Mouse (Mus musculus): ENCODE data around the gene BC025446. TPM values are rescaled to one million over a fixed set of nuclear protein-coding genes. Genes with fewer than 3 reads are reported as not detected.

BC025446 gene
- polyA plus RNA-seq, 1 experiment from 2014 or later = not detected

DNA sequence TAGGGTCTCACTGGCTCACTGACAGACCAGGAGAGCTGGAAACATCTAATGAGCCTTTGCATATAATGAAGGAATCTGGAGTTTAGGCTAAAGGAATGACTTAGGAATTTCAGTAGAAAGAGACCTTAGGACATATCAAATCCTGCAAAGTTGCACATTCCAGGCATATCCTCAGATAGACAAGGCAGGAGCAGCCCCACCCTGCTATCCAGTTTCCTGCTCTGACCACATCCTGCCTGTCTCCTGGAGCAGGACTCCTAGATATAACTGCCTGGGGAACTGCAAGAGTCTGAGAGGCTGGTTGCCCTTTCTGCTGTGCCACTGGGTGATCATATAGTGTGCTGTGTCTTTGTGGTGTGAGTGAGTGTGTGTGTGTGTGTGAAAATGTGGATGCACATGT, 54.0 kb downstream of the BC025446 start:
- DNase-seq (ENCODE audit: low spot score) (no peak), ATAC-seq (replicated peaks; ENCODE audit: insufficient number of reproducible peaks, low FRiP score, low TSS enrichment, low read depth) (no peak)
- no peaks in the 10 kb centered on the region for H3K4me1 ChIP-seq (ENCODE audit: control insufficient read depth, insufficient read depth, low read length)
- H3K4me2 ChIP-seq (ENCODE audit: low read depth, low read length) = no peak overlapping the region
- no peak overlapping the region for H3K27ac ChIP-seq (replicated peaks; ENCODE audit: low read depth, low read length)
- H3K27me3 ChIP-seq (ENCODE audit: control insufficient read depth, insufficient read depth, low read length) = no peaks in the 10 kb centered on the region
- H3K36me3 ChIP-seq (replicated peaks; ENCODE audit: control insufficient read depth, insufficient read depth, low read depth, low read length) = no peaks in the 10 kb centered on the region
- no peaks in the 10 kb centered on the region for H3K9me3 ChIP-seq (replicated peaks; ENCODE audit: control insufficient read depth, low read length)
- H3K9ac ChIP-seq (replicated peaks; ENCODE audit: low read length) = no peak overlapping the region
- no peak overlapping the region for H3K4me3 ChIP-seq (ENCODE audit: low read depth, low read length)

DNA sequence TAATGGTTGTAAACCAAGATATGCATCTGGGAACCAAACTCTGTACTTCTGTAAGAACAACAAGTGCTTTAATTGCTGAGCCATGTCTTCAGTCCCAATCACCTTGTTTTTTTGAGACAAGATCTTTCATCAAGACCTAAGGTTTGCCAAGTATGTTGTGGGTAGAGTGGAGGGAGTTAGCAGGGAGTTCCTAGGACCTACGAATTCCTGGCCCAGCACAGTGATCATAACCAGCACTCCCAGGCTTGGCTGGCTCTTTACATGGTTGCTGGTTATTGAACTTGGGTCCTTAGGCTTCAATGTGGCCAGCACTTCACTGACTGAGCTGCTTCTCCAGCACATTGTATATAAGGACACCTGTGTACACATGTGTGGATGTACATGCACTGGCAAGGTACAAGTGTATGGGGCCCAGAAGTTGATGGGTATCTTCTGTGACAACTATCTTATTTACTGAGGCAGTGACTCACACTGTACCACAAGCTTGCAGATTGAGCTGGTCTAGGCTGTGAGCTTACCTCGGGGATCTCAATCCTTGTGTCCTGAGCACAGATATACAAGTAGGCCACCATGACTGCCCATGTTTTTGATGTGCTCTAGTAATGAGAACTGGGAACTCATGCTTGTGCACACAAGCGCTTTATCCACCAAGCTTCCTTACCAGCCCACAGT, 54.7 kb downstream of the BC025446 start:
- Histone ChIP-seq H3K36me3 (replicated peaks; ENCODE audit: control insufficient read depth, insufficient read depth, low read depth, low read length) (no peaks in the 10 kb centered on the region), H3K27me3 (ENCODE audit: control insufficient read depth, insufficient read depth, low read length) (no peaks in the 10 kb centered on the region), H3K9me3 (replicated peaks; ENCODE audit: control insufficient read depth, low read length) (no peaks in the 10 kb centered on the region; the same call in 1 of the 2 replicates), H3K27ac (replicated peaks; ENCODE audit: low read depth, low read length) (no peak overlapping the region), H3K9ac (replicated peaks; ENCODE audit: low read length) (no peak overlapping the region), H3K4me2 (ENCODE audit: low read depth, low read length) (no peak overlapping the region), H3K4me1 (ENCODE audit: control insufficient read depth, insufficient read depth, low read length) (no peaks in the 10 kb centered on the region), H3K4me3 (ENCODE audit: low read depth, low read length) (no peak overlapping the region)
- 80% methylated on average over 3 of the region's 3 CpGs for WGBS
- no peak for DNase-seq (ENCODE audit: low spot score)
- no peak for ATAC-seq (replicated peaks; ENCODE audit: insufficient number of reproducible peaks, low FRiP score, low TSS enrichment, low read depth)

DNA sequence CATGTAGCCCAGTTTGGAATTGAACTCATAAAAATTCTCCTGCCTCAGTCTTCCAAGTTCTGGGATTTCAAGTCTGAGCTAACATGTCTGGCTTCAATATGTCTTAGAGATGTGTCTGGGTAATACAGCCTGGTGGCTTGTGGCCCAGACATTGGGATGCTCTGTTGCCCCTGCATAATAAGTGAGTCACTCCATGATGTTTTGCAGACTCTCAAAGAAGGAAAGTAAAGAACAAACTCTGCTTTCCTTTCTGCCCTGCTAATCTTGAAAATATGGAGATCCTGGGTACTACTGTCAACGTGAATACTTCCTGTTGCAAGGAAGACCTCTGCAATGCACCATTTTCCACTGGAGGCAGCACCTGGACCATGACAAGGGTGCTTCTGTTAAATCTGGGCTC, 55.2 kb downstream of the BC025446 start:
- Histone ChIP-seq H3K36me3 (replicated peaks; ENCODE audit: control insufficient read depth, insufficient read depth, low read depth, low read length) (no peaks in the 10 kb centered on the region), H3K9me3 (replicated peaks; ENCODE audit: control insufficient read depth, low read length) (no peaks in the 10 kb centered on the region; the same call in 1 of the 2 replicates), H3K9ac (replicated peaks; ENCODE audit: low read length) (no peak overlapping the region), H3K27ac (replicated peaks; ENCODE audit: low read depth, low read length) (no peak overlapping the region), H3K4me2 (ENCODE audit: low read depth, low read length) (no peak overlapping the region), H3K27me3 (ENCODE audit: control insufficient read depth, insufficient read depth, low read length) (no peaks in the 10 kb centered on the region), H3K4me3 (ENCODE audit: low read depth, low read length) (no peak overlapping the region), H3K4me1 (ENCODE audit: control insufficient read depth, insufficient read depth, low read length) (no peaks in the 10 kb centered on the region)
- no peak for ATAC-seq (replicated peaks; ENCODE audit: insufficient number of reproducible peaks, low FRiP score, low TSS enrichment, low read depth)
- no peak for DNase-seq (ENCODE audit: low spot score)
- WGBS = 65% methylated on average over 1 of the region's 1 CpGs

DNA sequence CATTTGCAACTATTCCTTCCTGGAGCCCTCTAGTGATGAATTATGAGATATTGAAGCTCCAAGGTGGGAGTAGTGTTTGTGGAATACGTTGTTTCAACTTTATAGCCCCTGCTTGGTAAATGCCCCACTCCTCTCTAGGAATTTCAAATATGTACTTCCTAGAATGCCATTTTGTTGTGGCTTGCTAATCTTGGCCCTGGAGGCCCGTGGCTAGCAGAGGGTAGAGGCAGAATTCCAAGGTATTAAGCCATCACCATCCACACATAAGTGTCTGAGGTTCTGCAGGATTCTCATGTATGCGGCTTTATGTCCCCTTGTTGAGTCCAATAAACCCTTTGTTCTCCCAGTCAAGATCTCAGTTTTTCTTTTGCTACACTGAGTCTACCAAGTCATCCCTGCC, 55.7 kb downstream of the BC025446 start:
- Histone ChIP-seq H3K9ac (replicated peaks; ENCODE audit: low read length) (no peak overlapping the region), H3K36me3 (replicated peaks; ENCODE audit: control insufficient read depth, insufficient read depth, low read depth, low read length) (no peaks in the 10 kb centered on the region), H3K27me3 (ENCODE audit: control insufficient read depth, insufficient read depth, low read length) (no peaks in the 10 kb centered on the region), H3K4me1 (ENCODE audit: control insufficient read depth, insufficient read depth, low read length) (no peaks in the 10 kb centered on the region), H3K27ac (replicated peaks; ENCODE audit: low read depth, low read length) (no peak overlapping the region), H3K4me3 (ENCODE audit: low read depth, low read length) (no peak overlapping the region), H3K4me2 (ENCODE audit: low read depth, low read length) (no peak overlapping the region), H3K9me3 (replicated peaks; ENCODE audit: control insufficient read depth, low read length) (no peaks in the 10 kb centered on the region; the same call in 1 of the 2 replicates)
- DNase-seq (ENCODE audit: low spot score) (no peak), ATAC-seq (replicated peaks; ENCODE audit: insufficient number of reproducible peaks, low FRiP score, low TSS enrichment, low read depth) (no peak)
- 65% methylated on average over 3 of the region's 3 CpGs for whole genome bisulfite sequencing

Other genes starting within 250 kb of the BC025446 start
- gene Ly6i, start 232.9 kb upstream of the BC025446 start, polyA plus RNA-seq (2014; fragmentation: Nextera tagmentation; extraction: Ambion mirVana) = not detected in 2 replicates
- gene Ly6a, start 218.3 kb upstream of the BC025446 start, polyA plus RNA-seq (2014; fragmentation: Nextera tagmentation; extraction: Ambion mirVana) = 0.35 and 0.36 TPM in 2 replicates
- gene Ly6c1, start 167.5 kb upstream of the BC025446 start, polyA plus RNA-seq (2014; fragmentation: Nextera tagmentation; extraction: Ambion mirVana) = 0.79 and 1.3 TPM in 2 replicates
- gene Ly6c2, start 104.4 kb upstream of the BC025446 start, polyA plus RNA-seq (2014; fragmentation: Nextera tagmentation; extraction: Ambion mirVana) = 0.71 TPM in 1 of 2 replicates, not detected in the other
- 0.22 TPM in 1 of 2 replicates, not detected in the other for gene Ly6g, start 61.1 kb upstream of the BC025446 start, polyA plus RNA-seq (2014; fragmentation: Nextera tagmentation; extraction: Ambion mirVana)
- not detected in 2 replicates for gene Ly6f, start 52.0 kb downstream of the BC025446 start, polyA plus RNA-seq (2014; fragmentation: Nextera tagmentation; extraction: Ambion mirVana)